Mouse (Mus musculus) liver, adult 2 months (tissue): Measurements from ENCODE around the gene Bag1.

Experiments
- CTCF ChIP-seq: fragments of 200-500 bp; IDR thresholded peaks from 2 replicates; pipeline ENCODE4 v1.5.1; 2011; ENCODE audit warnings: low read depth, low read length, control low read depth
- POLR2A ChIP-seq: fragments of 200-500 bp; IDR thresholded peaks from 2 replicates; pipeline ENCODE4 v1.6.1; 2011; ENCODE audit warnings: low read length, control low read depth; ENCODE audit not compliant: insufficient read depth; ENCODE audit errors: extremely low read depth

- TF ChIP-seq CTCF (no peak), POLR2A (no peak)
These were observed 19.0 kb downstream of the Bag1 start for GRCm38 (mm10) chr4:40929046-40929445.
